Mouse (Mus musculus): ENCODE results near the gene Gatd1. TPM values are rescaled to one million over a fixed set of nuclear protein-coding genes. Genes with fewer than 3 reads are reported as not detected.

Gene Gatd1
- polyA plus RNA-seq, 1 experiment from 2014 or later, result 21.1 TPM

GRCm38 (mm10) chr7:141369918-141370317, 44.0 kb downstream of the Gatd1 start:
- 0 out of 2 replicates have a peak overlapping the region, but pooled peaks have one; percentile 24 for H3K27ac ChIP-seq
- no peaks in the 10 kb centered on the region for H3K9me3 ChIP-seq (replicated peaks)
- H3K9ac ChIP-seq, result no peak overlapping the region
- 50% methylated on average over 5 of the region's 5 CpGs for WGBS (ENCODE audit: insufficient replicate concordance)
- H3K4me3 ChIP-seq, result no peak overlapping the region
- peaks cover 37% of the 10 kb centered on the region for H3K4me1 ChIP-seq
- no peaks in the 10 kb centered on the region for H3K36me3 ChIP-seq
- ATAC-seq, result no peak
- H3K4me2 ChIP-seq, result no peak overlapping the region
- no peaks in the 10 kb centered on the region for H3K27me3 ChIP-seq (replicated peaks)

DNA sequence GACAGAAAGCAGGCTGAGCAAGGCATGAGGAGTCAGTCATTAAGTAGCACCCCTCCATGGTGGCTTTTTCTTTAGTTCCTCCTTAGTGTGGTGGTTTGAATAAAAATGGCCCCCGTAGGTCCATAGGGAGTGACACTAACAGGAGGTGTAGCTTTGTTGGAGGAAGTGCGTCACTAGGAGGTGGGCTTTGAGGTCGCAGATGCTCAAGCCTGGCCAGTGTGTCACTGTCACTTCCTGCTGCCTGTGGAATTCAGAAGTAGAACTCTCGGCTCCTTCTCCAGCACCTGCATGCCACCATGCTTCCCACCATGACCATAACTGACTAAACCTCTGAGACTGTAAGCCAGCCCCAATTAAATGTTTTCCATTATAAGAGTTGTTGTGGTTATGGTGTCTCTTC, 46.6 kb downstream of the Gatd1 start:
- WGBS (ENCODE audit: insufficient replicate concordance), result 62% methylated on average over 4 of the region's 4 CpGs

DNA sequence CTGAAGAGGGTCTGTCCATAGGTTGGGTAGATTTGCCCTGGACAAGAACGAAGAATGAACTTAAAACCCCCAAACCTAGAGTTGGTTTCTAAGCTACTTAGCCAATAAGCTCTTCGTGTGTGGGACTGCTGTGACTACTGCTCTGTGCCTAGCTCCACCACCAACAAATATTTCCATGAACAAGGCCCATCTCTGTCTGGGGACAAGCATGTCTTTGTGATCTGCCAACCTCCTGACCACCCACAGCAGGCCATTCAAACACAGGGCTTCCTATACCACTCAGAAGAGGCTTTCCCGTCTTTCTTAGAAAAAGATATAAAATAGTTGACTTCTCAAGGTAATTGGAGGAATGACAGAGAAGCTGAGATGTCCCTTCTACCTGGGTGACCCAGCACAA, 48.9 kb downstream of the Gatd1 start:
- Histone ChIP-seq H3K27ac (peak overlapping the region; percentile 94), H3K9ac (peak overlapping the region; percentile 37), H3K4me3 (no peak overlapping the region), H3K36me3 (no peaks in the 10 kb centered on the region), H3K4me1 (peaks cover 46% of the 10 kb centered on the region), H3K27me3 (replicated peaks) (peaks cover 27% of the 10 kb centered on the region), H3K4me2 (peak overlapping the region; percentile 52), H3K9me3 (replicated peaks) (no peaks in the 10 kb centered on the region)
- WGBS (ENCODE audit: insufficient replicate concordance), result 57% methylated on average over 3 of the region's 3 CpGs
- ATAC-seq, result no peak

More for the DNA sequence above, 46.6 kb downstream of the Gatd1 start:
- Histone ChIP-seq H3K27ac (no peak overlapping the region), H3K9ac (no peak overlapping the region), H3K9me3 (replicated peaks) (no peaks in the 10 kb centered on the region), H3K4me1 (peaks cover 53% of the 10 kb centered on the region), H3K36me3 (no peaks in the 10 kb centered on the region), H3K4me3 (no peak overlapping the region), H3K4me2 (no peak overlapping the region), H3K27me3 (replicated peaks) (peaks cover 4% of the 10 kb centered on the region; the same call in 1 of the 2 replicates)
- no peak for ATAC-seq

DNA sequence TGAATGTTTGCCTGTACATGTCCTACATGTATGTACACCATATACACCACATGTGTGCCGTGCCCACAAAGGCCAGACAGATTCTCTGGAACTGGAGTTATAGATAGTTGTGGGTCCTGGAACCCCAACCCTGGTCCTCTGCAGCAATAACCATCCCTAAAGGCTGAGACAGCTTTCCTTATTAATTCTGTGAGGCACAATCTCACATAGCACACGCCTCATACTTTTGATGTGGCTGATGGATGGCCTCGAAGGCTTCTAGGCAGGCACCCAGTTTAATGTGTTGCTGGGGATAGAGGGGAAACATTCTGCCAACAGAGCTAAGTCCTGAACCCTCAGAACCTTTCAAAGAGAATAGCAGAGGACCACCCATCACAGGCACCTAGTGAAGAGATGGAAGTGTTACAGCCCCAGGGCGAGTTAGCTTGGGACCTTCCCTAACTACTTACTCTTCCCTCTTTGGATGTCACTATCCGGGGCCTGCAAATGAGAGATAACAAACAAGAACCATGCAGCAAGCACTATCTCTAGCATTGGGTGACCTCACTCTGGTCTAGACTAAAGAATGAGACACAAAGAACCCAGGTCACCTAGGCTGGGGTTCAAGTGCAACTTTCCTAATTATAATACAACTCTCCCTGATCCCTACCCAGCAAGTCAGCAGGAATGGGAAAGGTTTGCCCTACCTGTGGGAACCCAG, 49.4 kb downstream of the Gatd1 start:
- Histone ChIP-seq H3K27me3 (replicated peaks) (peaks cover 33% of the 10 kb centered on the region), H3K4me1 (peaks cover 41% of the 10 kb centered on the region), H3K4me2 (peak overlapping the region; percentile 52), H3K9me3 (replicated peaks) (no peaks in the 10 kb centered on the region), H3K27ac (peak overlapping the region; percentile 94), H3K9ac (peak overlapping the region; percentile 58; the same call in 1 of the 2 replicates), H3K4me3 (peak overlapping the region; percentile 6; the same call in 1 of the 2 replicates), H3K36me3 (no peaks in the 10 kb centered on the region)
- peak; percentile 96 for ATAC-seq
- 41% methylated on average over 5 of the region's 5 CpGs for WGBS (ENCODE audit: insufficient replicate concordance)

- 41% methylated on average over 2 of the region's 2 CpGs for WGBS (ENCODE audit: insufficient replicate concordance)
- Histone ChIP-seq H3K9me3 (replicated peaks) (no peaks in the 10 kb centered on the region), H3K4me1 (peaks cover 41% of the 10 kb centered on the region), H3K27ac (peak overlapping the region; percentile 94), H3K9ac (peak overlapping the region; percentile 58), H3K27me3 (replicated peaks) (peaks cover 37% of the 10 kb centered on the region), H3K4me3 (no peak overlapping the region), H3K36me3 (no peaks in the 10 kb centered on the region), H3K4me2 (peak overlapping the region; percentile 52)
- ATAC-seq, result peak; percentile 41
These were observed 50.2 kb downstream of the Gatd1 start for GRCm38 (mm10) chr7:141363752-141364125.

DNA sequence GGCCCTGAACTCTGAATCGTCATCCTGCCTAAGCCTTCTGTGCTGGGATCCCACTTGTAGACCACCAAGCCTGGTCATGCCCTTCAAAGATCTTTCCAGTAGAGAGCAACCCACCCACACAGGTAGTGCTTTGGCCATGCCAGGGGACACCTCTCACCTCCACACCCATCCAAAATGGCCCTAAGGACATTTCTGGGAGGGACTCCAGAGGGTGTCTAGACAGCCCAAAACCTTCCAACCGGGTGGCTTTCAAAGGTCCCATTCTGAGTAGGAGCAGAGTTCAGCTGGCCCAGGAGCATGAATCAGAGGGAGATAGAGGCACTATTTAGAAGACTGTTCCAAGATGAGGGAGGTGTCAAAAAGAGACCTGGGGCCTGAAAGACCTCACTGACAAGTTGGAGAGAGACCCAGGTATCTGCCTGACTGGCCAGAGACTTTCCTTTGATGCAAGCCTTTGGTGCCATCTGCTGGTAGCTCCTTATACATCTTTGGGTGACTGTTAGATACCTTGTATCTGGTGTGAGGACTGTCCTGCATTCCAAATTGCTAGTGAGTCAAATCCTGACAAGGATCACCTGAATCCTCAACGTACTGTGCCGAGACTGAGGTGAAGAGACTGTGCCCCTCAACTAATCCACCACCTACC, 50.7 kb downstream of the Gatd1 start:
- peak overlapping the region; percentile 58 for H3K9ac ChIP-seq
- no peak overlapping the region for H3K4me3 ChIP-seq
- no peaks in the 10 kb centered on the region for H3K36me3 ChIP-seq
- H3K27me3 ChIP-seq (replicated peaks), result peaks cover 39% of the 10 kb centered on the region
- H3K4me1 ChIP-seq, result peaks cover 41% of the 10 kb centered on the region
- H3K4me2 ChIP-seq, result peak overlapping the region; percentile 52
- WGBS (ENCODE audit: insufficient replicate concordance), result 59% methylated on average over 4 of the region's 4 CpGs
- no peaks in the 10 kb centered on the region for H3K9me3 ChIP-seq (replicated peaks)
- peak; percentile 70 for ATAC-seq
- H3K27ac ChIP-seq, result peak overlapping the region; percentile 94

DNA sequence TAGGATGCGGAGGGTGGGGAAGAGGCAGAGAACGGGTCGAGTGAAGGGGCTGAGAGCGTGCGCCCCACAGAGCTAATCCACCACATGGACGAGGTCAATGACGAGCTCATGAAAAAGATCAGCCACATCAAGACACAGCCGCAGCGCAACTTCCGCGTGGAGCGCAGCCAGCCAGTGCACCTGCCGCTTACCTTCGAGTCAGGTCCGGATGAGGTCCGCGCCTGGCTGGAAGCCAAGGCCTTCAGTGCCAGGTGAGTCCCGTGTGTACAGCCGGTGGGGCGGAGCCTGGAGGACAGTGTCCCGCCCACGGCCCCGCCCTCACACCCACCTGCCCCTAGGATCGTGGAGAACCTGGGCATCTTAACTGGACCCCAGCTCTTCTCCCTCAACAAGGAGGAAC, 52.4 kb downstream of the Gatd1 start:
- peaks cover 53% of the 10 kb centered on the region for H3K27me3 ChIP-seq (replicated peaks)
- no peak overlapping the region for H3K4me3 ChIP-seq
- no peak overlapping the region for H3K27ac ChIP-seq
- H3K4me2 ChIP-seq, result no peak overlapping the region
- no peak overlapping the region for H3K9ac ChIP-seq
- H3K4me1 ChIP-seq, result peaks cover 45% of the 10 kb centered on the region
- no peaks in the 10 kb centered on the region for H3K9me3 ChIP-seq (replicated peaks)
- no peaks in the 10 kb centered on the region for H3K36me3 ChIP-seq
- ATAC-seq, result no peak
- WGBS (ENCODE audit: insufficient replicate concordance), result 29% methylated on average over 24 of the region's 24 CpGs

Other genes with a start within 250 kb of the Gatd1 start
- 55.0 and 65.0 TPM in 2 replicates for gene Rnh1, start 241.3 kb downstream of the Gatd1 start, polyA plus RNA-seq (2016; fragmentation: Nextera tagmentation; extraction: Ambion mirVana)
- gene Hras, start 220.1 kb downstream of the Gatd1 start, polyA plus RNA-seq (2016; fragmentation: Nextera tagmentation; extraction: Ambion mirVana), result 124 and 125 TPM in 2 replicates
- 16.4 and 17.9 TPM in 2 replicates for gene Lrrc56, start 220.0 kb downstream of the Gatd1 start, polyA plus RNA-seq (2016; fragmentation: Nextera tagmentation; extraction: Ambion mirVana)
- 0.99 and 1.1 TPM in 2 replicates for gene Lmntd2, start 200.1 kb downstream of the Gatd1 start, polyA plus RNA-seq (2016; fragmentation: Nextera tagmentation; extraction: Ambion mirVana)
- 27.3 and 28.3 TPM in 2 replicates for gene Rassf7, start 198.3 kb downstream of the Gatd1 start, polyA plus RNA-seq (2016; fragmentation: Nextera tagmentation; extraction: Ambion mirVana)
- 52.9 and 53.1 TPM in 2 replicates for gene Phrf1, start 185.4 kb downstream of the Gatd1 start, polyA plus RNA-seq (2016; fragmentation: Nextera tagmentation; extraction: Ambion mirVana)
- 4.9 and 5.2 TPM in 2 replicates for gene Irf7, start 147.7 kb downstream of the Gatd1 start, polyA plus RNA-seq (2016; fragmentation: Nextera tagmentation; extraction: Ambion mirVana)
- 0.14 and 0.20 TPM in 2 replicates for gene Cdhr5, start 137.3 kb downstream of the Gatd1 start, polyA plus RNA-seq (2016; fragmentation: Nextera tagmentation; extraction: Ambion mirVana)
- gene Sct, start 135.0 kb downstream of the Gatd1 start, polyA plus RNA-seq (2016; fragmentation: Nextera tagmentation; extraction: Ambion mirVana), result 0.32 and 0.60 TPM in 2 replicates
- 0.04 and 0.07 TPM in 2 replicates for gene Drd4, start 122.1 kb downstream of the Gatd1 start, polyA plus RNA-seq (2016; fragmentation: Nextera tagmentation; extraction: Ambion mirVana)
- 24.7 and 25.6 TPM in 2 replicates for gene Deaf1, start 86.4 kb downstream of the Gatd1 start, polyA plus RNA-seq (2016; fragmentation: Nextera tagmentation; extraction: Ambion mirVana)
- gene Tmem80, start 86.4 kb downstream of the Gatd1 start, polyA plus RNA-seq (2016; fragmentation: Nextera tagmentation; extraction: Ambion mirVana), result 24.3 and 24.8 TPM in 2 replicates
- gene Eps8l2, start 75.3 kb downstream of the Gatd1 start, polyA plus RNA-seq (2016; fragmentation: Nextera tagmentation; extraction: Ambion mirVana), result 4.9 and 5.6 TPM in 2 replicates
- gene Taldo1, start 21.9 kb downstream of the Gatd1 start, polyA plus RNA-seq (2016; fragmentation: Nextera tagmentation; extraction: Ambion mirVana), result 516 and 525 TPM in 2 replicates
- gene Cend1, start 15.4 kb upstream of the Gatd1 start, polyA plus RNA-seq (2016; fragmentation: Nextera tagmentation; extraction: Ambion mirVana), result 0.10 and 0.16 TPM in 2 replicates
- gene Slc25a22, start 23.8 kb upstream of the Gatd1 start, polyA plus RNA-seq (2016; fragmentation: Nextera tagmentation; extraction: Ambion mirVana), result 26.0 and 27.1 TPM in 2 replicates
- gene Pidd1, start 29.9 kb upstream of the Gatd1 start, polyA plus RNA-seq (2016; fragmentation: Nextera tagmentation; extraction: Ambion mirVana), result 17.3 and 17.7 TPM in 2 replicates
- 1,288 and 1,344 TPM in 2 replicates for gene Rplp2, start 33.2 kb upstream of the Gatd1 start, polyA plus RNA-seq (2016; fragmentation: Nextera tagmentation; extraction: Ambion mirVana)
- gene Pnpla2, start 41.1 kb upstream of the Gatd1 start, polyA plus RNA-seq (2016; fragmentation: Nextera tagmentation; extraction: Ambion mirVana), result 16.6 and 17.8 TPM in 2 replicates
- gene Cracr2b, start 47.0 kb upstream of the Gatd1 start, polyA plus RNA-seq (2016; fragmentation: Nextera tagmentation; extraction: Ambion mirVana), result 3.7 and 5.8 TPM in 2 replicates
- 5.7 and 6.2 TPM in 2 replicates for gene Cd151, start 53.3 kb upstream of the Gatd1 start, polyA plus RNA-seq (2016; fragmentation: Nextera tagmentation; extraction: Ambion mirVana)
- gene Polr2l, start 61.0 kb upstream of the Gatd1 start, polyA plus RNA-seq (2016; fragmentation: Nextera tagmentation; extraction: Ambion mirVana), result 74.6 and 76.1 TPM in 2 replicates
- 56.1 and 60.9 TPM in 2 replicates for gene Tspan4, start 61.1 kb upstream of the Gatd1 start, polyA plus RNA-seq (2016; fragmentation: Nextera tagmentation; extraction: Ambion mirVana)
- gene Chid1, start 125.7 kb upstream of the Gatd1 start, polyA plus RNA-seq (2016; fragmentation: Nextera tagmentation; extraction: Ambion mirVana), result 32.0 and 32.7 TPM in 2 replicates
- gene Ap2a2, start 148.0 kb upstream of the Gatd1 start, polyA plus RNA-seq (2016; fragmentation: Nextera tagmentation; extraction: Ambion mirVana), result 91.6 and 92.0 TPM in 2 replicates
- 1.5 and 1.9 TPM in 2 replicates for gene Muc6, start 241.2 kb upstream of the Gatd1 start, polyA plus RNA-seq (2016; fragmentation: Nextera tagmentation; extraction: Ambion mirVana)

Data from liver, embryonic 12.5 days (tissue).